Comparison of ENCODE assay signal across 15 mouse cellular contexts in genomic region chr2:22741222-22741621, GRCm38 (mm10). TPM values are rescaled to one million over a fixed set of nuclear protein-coding genes. Genes with fewer than 3 reads are reported as not detected.
A peak's percentile ranks its signal among the peaks of the same experiment; 100 is the strongest.
DNase-seq lines count a peak whose midpoint lies in the region; ATAC-seq lines count a peak whose summit lies in the region.
"Had no signal": no experiment of that assay in that cellular context is flagged by ENCODE, and none has a peak within 500 bp of the region (broad histone marks: within the 10 kb centered on the region; RNA-seq: fewer than 3 reads in every experiment).

No protein-coding gene starts in this region.

- no peak for ATAC-seq in kidney, embryonic 14.5 days (ENCODE audit: low FRiP score, low TSS enrichment)
- ATAC-seq in heart, embryonic 12.5 days (ENCODE audit: insufficient number of reproducible peaks, low FRiP score), result no peak
- ATAC-seq: activated CD4-positive, CD25-positive, alpha-beta regulatory T cell, adult 4 months; intestine, embryonic 15.5 days had no signal

- no peaks in the 10 kb centered on the region for H3K36me3 ChIP-seq in kidney, embryonic 14.5 days (ENCODE audit: control insufficient read depth, insufficient read depth, low read length)
- H3K36me3 ChIP-seq in heart, embryonic 12.5 days, result no peaks in the 10 kb centered on the region
- H3K36me3 ChIP-seq: G1E; intestine, embryonic 15.5 days; limb, embryonic 15.5 days; midbrain, embryonic 12.5 days had no signal

- DNase-seq in kidney, postnatal 14 days, result peak; percentile 9
- DNase-seq in 416B (ENCODE audit: low read depth), result peak; percentile 62
- peak; percentile 30 for DNase-seq in A20 (ENCODE audit: low read depth, low spot score)
- peak; percentile 53 to 73 for DNase-seq in cerebellum, postnatal 25 days
- DNase-seq in adrenal gland, adult 18-20 months (ENCODE audit: low spot score in 2 of 2), result no peak
- DNase-seq: gastrocnemius, postnatal 14 days; layer of hippocampus, postnatal 36 days had no signal

- no peaks in the 10 kb centered on the region for H3K4me1 ChIP-seq in kidney, embryonic 14.5 days (ENCODE audit: control insufficient read depth, insufficient read depth, low read length)
- no peaks in the 10 kb centered on the region for H3K4me1 ChIP-seq in heart, embryonic 12.5 days (replicated peaks)
- H3K4me1 ChIP-seq: intestine, embryonic 15.5 days; midbrain, embryonic 12.5 days had no signal

- no peak overlapping the region for H3K4me3 ChIP-seq in kidney, embryonic 14.5 days (ENCODE audit: low read length)
- H3K4me3 ChIP-seq in heart, embryonic 12.5 days, result no peak overlapping the region
- H3K4me3 ChIP-seq: erythroblast, embryonic 14.5 days; intestine, embryonic 15.5 days; limb, embryonic 15.5 days; midbrain, embryonic 12.5 days had no signal

- no peak overlapping the region for H3K9ac ChIP-seq in kidney, embryonic 14.5 days (ENCODE audit: low read depth, low read length)
- H3K9ac ChIP-seq in heart, embryonic 12.5 days, result no peak overlapping the region
- H3K9ac ChIP-seq: intestine, embryonic 15.5 days; limb, embryonic 15.5 days; midbrain, embryonic 12.5 days had no signal

- H3K4me2 ChIP-seq in kidney, embryonic 14.5 days (replicated peaks; ENCODE audit: low read depth, low read length), result no peak overlapping the region
- H3K4me2 ChIP-seq in heart, embryonic 12.5 days, result no peak overlapping the region
- H3K4me2 ChIP-seq: intestine, embryonic 15.5 days; limb, embryonic 15.5 days; midbrain, embryonic 12.5 days had no signal

- 67% methylated on average over 3 of the region's 3 CpGs for WGBS in kidney, embryonic 14.5 days
- WGBS in heart, embryonic 12.5 days, result 57% methylated on average over 3 of the region's 3 CpGs

- H3K27ac ChIP-seq in kidney, embryonic 14.5 days (ENCODE audit: low read depth, low read length), result no peak overlapping the region
- H3K27ac ChIP-seq in heart, embryonic 12.5 days (ENCODE audit: poor library complexity, severe bottlenecking), result no peak overlapping the region
- H3K27ac ChIP-seq: intestine, embryonic 15.5 days; limb, embryonic 15.5 days; midbrain, embryonic 12.5 days had no signal

- no peaks in the 10 kb centered on the region for H3K27me3 ChIP-seq in kidney, embryonic 14.5 days (ENCODE audit: control insufficient read depth, insufficient read depth, low read length)
- H3K27me3 ChIP-seq in heart, embryonic 12.5 days (replicated peaks), result no peaks in the 10 kb centered on the region
- H3K27me3 ChIP-seq: intestine, embryonic 15.5 days had no signal

- no peaks in the 10 kb centered on the region for H3K9me3 ChIP-seq in kidney, embryonic 14.5 days (ENCODE audit: control insufficient read depth, low read length)
- H3K9me3 ChIP-seq in heart, embryonic 12.5 days (replicated peaks), result 0 out of 2 replicates have a peak, but pooled peaks cover 5% of the 10 kb centered on the region
- H3K9me3 ChIP-seq: intestine, embryonic 15.5 days; limb, embryonic 15.5 days; midbrain, embryonic 12.5 days had no signal

RNA-seq across cellular contexts. Expression of gene Apbb1ip, which starts 32.7 kb away (rescaled TPM):
- 1.5 and 1.6 TPM in 2 replicates for polyA plus RNA-seq in kidney, embryonic 14.5 days (2014; fragmentation: Nextera tagmentation; extraction: Ambion mirVana)
- total RNA-seq in adrenal gland, adult 18-20 months (2021), result 1 to 10 TPM; 1.8 to 4.6 TPM
- polyA plus RNA-seq in heart, embryonic 12.5 days (2016; fragmentation: Nextera tagmentation; extraction: Ambion mirVana), result 0.61 and 1.2 TPM in 2 replicates

Comparison
In these comparisons a context has a peak if more than half of its experiments do, and no peak if none do; other contexts are left out.
1. DNase-seq: peak in kidney, postnatal 14 days (single experiment), 416B (single experiment), A20 (single experiment) and cerebellum, postnatal 25 days (2 of 2); none in adrenal gland, adult 18-20 months (0 of 2).